Mouse (Mus musculus): ENCODE measurements around the gene Slc4a10.

GRCm38 (mm10) chr2:62088715-62089114 is 42.5 kb downstream of the Slc4a10 start:
- TF ChIP-seq POLR2A (IDR thresholded peaks at IDR 0.05; ENCODE audit: borderline replicate concordance, insufficient read depth, low read length) (no peak), CTCF (IDR thresholded peaks at IDR 0.05; ENCODE audit: borderline replicate concordance, insufficient read depth, low read depth, low read length) (no peak)

All from cerebellum, adult 2 months (tissue).